Mouse (Mus musculus): Measurements from ENCODE around the gene Scg2.
A peak's percentile ranks its signal among the peaks of the same experiment; 100 is the strongest.

Gene Scg2

DNA sequence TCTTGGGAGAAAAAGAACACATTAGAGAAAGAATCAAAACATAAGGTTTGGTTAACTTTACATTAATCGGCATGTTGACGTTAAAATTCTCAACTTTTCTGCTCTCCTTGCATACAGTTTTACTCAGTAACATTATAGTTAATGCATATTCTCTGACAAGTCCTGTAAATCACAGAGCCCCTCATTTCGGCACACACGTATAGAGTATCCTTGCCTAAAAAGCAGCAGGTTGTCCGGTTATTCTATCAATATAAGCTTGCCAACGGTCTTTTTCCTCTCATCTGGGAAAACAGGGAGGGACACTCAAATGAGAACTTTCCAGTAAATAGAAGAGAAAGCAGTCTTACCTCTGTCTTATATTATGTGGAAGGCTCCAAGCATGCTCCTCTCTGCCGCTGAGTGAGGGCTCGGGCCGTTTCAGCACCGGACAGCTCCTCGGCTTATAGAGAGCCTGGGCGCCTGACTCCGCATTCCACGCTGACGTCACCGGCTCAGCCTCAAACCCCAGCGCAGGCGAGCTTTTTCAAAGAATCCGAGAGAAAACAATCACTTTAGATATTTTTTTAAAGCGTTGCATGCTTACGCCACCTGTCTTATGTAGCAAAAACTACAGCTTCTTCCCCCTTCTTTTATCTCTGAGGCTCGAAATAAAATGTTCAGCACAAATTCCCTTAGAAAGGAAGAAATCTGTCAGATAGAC lies at the start of gene Scg2:
Gene Scg2, minus strand, starts transcription at position 512 of the 700 bp plus-strand sequence.
- DNase-seq, result peak; percentile 81

DNA sequence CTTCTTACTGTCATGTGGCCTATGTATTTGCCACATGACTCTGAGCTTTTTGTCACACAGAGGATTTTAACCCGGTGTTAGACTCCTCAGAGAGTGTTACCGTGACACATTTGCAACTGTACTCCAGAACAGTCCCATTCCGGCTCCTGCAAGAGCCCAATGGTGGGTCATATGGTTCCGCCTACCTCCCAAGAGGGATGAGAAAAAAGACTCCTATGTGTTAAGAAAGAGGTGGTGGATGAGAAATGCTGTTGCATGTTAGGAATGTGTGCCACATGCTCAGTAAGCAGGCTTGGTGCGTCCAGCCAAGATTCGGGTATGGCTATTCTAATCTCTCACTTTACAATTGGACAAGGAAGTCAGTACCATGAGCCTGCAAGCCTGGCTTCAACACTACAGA lies 45.6 kb upstream of the Scg2 start:
- no peak for DNase-seq

DNA sequence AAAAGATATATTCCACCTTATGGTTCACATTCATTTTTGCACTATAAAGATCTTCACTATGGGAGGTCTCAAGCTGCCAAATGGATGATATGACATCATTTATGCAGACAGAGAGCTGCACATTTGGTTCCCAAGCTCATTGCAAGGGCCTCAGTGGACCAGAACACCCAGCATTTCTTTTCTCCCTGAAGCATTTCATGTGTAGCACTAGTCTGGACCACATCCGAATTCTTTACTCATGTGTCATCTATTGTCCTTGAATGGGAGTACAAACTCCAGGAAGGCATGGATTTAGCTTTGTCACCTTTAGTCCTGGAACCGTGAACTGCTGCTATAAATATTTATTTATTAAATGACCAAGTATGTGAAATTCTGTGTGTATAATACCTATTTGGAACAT lies 30.9 kb upstream of the Scg2 start:
- no peak for DNase-seq

DNA sequence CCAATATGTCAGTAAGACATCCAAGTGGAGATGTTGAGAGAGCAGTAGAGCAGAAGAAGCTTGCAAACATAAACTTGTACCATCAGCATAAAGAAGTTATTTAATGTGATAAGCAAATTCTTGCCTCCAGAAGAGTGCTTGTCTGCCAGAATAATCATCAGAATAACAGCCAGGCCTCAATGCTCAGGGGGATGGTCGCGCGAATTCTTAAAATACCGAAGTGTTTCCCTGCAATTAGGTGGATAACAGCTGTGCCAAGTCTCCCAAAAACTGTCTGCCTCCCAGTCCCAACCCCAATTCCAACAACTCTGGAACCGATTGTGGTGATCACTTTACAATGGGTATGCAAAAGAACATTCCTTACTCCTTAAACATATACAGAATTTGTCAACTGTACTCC lies 30.0 kb upstream of the Scg2 start:
- DNase-seq, result no peak

DNA sequence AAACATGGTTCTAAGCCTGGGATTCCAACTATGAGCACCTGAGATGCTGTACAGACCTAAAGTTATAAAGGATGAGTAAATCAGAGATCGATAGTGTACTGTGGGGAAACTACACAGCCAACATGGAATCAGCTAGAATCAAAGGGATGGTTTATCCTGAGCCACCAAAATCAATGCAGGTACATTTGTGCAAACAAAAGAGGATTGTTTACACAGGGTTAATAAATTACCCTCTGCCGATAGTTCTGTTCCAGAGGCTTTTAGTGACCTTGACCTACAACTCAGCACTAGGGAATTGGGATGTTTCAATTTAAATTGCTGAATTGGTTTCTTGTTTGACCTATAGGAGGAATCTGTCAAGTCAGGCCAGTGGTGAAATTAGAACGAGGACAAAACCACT lies 26.7 kb upstream of the Scg2 start:
- DNase-seq, result no peak

DNA sequence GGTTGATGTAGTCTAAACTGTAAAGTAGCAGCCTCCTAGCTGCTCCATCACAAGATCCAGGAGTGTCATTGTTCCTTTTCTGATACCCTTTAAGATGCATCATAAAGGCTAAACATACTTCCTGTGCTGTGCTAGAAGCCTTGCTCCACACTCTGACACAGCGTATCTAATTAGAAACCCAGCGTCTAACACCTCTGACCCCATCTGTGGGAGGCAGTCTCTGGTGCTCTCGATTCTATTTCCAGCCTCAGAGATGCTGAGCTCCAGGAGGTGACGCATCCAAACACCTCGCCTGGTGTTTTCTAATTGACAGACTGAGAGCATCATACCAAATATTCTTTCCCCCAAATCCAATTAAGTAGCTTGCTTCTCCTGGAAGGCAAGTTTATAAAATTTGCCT lies 18.6 kb upstream of the Scg2 start:
- no peak for DNase-seq

DNA sequence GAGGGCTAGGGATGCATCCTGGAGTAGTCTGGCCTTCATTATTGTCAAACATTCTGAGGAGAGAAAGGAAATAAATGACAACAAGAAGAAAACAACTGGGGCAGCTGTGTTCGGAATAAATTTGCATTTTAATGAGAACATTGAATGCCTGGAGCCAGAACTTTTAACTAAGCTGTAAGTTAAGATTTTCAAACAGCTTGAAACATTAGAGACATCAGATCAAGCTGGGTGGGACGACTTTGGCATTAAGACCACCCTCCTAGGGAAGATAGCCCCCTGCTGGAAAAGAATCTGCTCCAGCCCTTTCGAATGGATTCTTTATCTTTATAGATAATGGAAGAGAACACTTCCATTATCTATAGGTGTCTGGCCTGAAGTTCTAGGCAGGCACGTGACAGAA lies 14.2 kb upstream of the Scg2 start:
- no peak for DNase-seq

DNA sequence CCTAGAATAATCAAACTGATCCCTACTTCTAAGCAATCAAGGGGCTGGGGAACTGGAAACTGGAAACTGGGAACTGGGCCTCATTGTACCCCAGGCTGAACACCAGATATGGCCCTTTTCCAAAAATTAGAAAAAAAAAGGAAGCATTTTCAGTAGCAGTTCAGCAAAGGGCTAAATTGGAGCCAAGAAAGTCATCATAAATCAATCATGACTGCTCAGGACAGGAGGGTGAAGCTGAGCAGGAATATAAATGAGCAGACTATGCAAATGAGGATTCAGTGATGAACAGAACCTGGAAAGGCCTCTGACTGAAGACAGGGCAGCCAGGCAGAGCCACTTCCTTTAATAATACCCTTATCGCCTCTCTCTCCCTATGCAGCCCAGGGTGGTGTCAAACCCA lies 12.4 kb upstream of the Scg2 start:
- no peak for DNase-seq

DNA sequence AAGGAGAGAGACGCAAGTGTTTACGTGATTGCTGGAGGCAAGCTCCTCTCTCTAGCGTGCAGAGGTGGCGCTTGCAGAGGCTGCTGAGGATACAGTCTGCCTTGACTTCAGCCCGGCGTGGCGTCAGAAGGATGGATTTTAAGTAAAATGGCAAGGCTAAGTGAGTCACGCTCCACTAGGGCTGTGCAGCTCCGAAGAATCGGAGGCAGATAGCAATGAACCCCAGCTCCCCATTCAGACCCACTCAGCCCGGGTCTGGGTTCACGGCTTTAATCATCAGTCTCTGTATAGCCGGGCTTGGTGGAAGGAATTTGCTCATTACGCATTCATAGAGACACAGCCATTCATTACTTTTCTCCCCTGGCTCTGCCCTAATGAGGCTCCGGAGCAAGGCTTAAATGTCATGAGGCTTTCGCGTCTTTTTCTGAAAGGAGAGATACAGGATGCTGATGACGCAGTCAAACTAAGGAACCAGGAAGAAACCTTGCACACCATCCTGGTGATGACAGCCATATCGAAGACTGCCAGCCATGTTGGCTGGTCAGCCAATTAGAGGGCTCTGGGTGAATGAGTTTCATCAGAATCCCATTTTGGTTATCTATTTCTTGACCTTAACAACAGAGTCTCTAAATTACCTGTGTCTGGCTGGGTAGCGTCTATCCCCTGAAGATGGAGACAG lies 10.6 kb upstream of the Scg2 start:
- DNase-seq, result peak; percentile 35

DNA sequence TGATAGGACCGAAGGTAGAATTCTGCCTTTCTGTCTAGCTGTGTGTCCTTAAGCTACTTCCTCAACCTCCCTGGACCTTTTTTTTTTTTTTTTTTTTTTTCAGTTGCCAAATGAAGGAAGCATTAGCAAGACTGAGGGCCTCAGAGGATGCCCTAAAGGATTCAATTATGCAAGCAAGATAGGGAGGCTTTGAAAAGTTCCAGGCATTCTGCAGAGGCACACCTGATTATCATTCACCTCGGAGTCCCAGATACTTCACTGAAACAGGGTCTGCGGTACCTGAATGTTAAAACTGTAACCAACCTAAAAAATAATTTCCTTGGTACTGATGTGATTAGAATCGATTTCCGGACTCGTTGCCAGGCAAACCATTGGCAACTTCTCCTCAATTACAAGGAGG lies 10.0 kb upstream of the Scg2 start:
- DNase-seq, result no peak

DNA sequence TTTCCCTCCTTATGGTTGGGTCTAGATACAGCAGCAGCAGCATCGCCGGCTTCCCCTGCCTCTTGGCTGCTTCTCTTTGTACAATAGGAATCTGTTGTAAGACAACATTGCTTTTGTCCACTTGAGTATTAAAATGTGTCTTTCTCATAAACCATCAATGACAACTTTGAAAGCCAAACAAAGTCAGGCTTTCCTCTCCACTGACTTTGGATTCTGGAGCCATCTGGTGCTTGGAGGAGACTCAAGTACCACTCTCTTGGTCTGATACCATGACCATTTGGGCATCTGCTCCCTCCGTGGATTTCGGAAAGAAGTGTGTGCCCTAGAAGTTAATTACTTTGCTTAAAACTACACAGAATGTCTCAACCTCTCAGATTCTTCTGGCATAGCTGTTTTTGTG lies 5.7 kb upstream of the Scg2 start:
- DNase-seq, result no peak

DNA sequence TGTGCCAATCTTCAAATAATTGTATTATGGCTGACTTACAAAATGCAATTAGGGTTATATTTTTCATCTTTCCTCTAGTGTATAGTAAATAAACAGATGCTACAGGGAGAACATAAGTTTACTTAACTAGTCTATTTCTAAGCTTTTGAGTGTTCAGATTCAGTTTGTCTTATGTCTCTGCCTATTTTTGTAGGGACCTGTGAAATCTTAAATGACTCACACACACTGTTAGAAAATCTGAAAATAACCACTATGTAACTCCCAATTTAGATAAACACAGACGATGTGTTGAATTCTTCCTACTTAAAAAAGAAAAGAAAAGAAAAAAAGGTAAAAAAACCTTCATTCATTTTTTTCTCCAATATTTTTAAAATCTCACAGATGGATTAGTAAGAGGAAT lies 2.2 kb downstream of the Scg2 start:
- DNase-seq, result no peak

DNA sequence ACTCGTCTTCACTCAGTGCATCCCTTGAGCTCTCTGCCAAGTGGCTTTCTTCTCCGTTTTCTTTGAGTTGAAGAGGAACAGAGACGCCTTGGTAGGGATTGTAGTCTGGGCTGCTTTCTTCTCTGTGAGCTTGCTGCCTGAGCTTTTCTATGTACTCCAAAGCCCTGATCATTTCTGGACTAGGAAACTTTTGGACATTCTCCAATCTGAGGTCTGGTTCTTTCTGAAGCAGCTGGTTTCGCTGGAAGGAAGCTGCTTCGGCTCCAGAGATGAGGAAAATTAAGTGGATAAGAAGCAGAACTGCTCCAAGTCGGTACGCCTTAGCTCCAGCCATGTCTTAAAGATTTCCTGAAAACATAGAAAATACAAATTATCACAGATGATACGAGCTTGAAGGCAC lies 3.2 kb downstream of the Scg2 start:
- no peak for DNase-seq

DNA sequence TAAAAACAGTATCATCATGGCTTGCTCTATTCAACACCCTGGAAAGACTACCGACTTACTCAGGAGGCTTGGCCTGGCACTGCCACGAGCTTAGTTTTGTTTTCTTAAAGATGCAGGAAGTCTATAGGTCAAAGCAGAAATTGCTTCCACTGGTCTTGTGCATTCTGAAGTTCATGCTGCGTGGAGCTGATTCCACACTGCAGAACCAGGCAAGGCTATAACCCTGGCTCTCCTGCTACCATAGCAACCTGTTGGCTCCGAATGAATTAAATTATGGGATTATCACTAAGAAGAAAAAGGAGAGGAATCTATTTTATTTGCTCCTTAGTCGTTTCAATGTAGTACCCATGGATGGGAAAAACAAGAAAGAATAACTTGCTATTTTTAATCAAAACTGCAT lies 10.9 kb downstream of the Scg2 start:
- DNase-seq, result no peak

DNA sequence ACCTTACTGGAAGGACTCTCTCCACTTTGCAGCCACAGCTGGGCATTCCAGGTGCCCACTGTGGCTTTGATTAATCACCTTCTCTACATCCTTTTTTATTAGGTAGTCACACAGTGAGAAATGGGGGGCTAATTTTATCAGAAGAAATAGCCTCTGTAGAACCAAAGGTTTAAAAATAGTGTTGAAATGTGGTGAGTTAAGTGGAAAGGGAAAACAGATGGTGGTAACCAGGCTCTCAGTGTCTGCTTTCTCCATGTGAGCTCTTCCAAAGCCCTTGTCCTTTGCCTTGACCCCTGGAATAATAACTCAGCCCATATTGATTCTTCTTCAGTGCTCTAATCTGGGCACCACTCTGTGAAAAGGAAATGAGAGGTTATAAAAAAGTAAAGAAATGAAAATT lies 24.4 kb downstream of the Scg2 start:
- DNase-seq, result no peak

DNA sequence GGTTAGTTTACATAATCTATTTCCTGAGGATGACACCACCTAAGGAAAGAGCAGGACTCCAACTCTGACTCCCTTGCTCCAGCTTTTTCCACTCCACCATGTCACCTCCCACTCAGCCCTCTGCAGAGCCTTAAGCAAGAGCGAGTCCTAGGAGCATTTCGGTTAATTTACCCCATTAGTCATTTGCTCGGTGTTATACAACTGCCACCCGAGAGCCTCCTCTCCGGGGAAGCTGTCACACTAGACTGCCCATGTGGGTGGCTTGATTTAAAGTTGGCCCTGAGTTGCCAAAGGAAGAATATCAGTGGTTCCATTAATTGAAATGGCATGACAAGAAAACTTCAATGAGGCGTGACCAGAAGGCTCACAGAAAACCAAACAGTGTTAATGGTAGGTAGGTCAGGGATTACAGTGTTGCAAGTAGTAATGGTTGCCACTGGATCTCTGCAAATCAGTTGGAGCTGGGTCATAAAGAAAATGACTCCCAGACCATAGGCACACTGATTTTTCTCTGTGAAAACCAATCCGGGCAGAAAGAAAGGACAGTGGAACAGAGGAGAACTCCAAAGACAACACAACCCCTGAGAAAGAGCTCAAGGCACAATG lies 33.5 kb downstream of the Scg2 start:
- no peak for DNase-seq

DNA sequence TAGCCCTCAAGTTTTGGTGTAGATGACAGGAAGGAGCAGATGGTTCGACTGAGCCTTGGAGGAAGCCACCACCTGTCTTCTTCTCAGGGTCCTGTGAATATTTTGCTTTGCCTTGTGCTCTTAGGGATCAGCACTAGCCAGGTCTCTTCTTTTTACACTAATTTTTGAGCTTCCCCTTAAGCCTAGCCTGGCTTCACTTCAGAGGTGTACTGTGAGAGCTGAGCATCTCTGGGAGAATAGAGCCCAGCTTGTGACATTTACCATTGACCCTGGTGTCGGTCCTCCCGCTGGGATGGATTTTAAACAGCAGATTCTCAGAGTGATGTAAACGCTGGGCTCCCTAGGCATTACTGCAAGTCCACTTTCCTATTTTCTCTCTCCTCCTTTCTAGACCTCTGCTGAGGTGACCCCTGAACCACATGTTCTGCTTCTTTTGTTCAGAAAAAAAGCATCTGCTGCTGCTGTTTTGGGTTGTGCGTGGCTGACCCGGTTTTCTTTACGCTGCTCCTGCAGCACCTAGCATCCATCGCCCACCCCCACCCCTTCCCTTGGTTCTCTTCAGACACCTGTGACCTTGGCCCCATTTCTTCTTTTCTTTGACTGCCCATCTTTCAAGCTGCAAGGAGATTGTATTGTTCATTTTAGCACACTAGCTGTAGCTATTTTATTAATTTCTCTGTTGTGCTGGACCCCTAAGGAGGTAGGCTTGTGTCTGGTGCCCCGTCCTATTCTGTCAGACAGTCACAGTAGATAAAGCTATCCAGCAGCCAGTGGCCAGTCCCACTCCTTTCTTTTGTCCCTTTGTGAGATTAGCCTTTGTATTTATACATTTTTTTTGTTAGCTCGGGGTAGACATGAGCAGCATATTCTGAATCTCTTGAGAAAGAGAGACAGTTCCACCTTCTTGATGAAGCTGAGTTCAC lies 38.6 kb downstream of the Scg2 start:
- no peak for DNase-seq

DNA sequence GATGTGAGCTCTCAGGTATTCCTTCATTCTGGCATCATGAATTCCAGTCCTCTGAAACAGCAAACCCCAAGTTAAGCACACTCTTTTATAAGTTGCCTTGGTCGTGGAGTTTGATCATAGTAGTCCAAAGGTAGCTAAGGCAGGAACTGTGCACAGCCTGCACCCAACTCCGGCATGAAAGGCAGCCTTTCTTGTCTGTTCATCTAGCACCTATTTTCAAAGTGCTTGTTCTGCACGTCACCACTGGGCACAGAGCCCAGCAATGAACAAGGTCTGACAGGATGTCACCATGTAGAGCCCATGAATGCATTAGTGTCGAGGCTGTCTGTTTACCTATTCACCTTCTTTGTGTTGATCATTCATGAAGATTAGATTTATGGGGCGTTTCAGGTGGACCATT lies 39.6 kb downstream of the Scg2 start:
- no peak for DNase-seq
